Mouse (Mus musculus) left cerebral cortex, postnatal 25 days (tissue): ENCODE measurements at regions not wholly inside any gene's neighbourhood (a gene's known extent, or its start where the extent isn't known, plus 50 kb on each side); places are given as distances from the start of the nearest gene placed in this dataset.

Experiments
- microRNA-seq, 2 experiments: library from miRNA; unstranded; fragments of <30 nt; microRNA quantifications; one replicate each; pipeline ENCODE4 v1.2.0; 2022

Small RNA genes in the stretch of these regions (microRNA-seq; reads per million reads assigned to microRNA genes)
- gene Gm44377: 0 reads per million in 2 experiments
